Mouse (Mus musculus) liver, embryonic 14.5 days (tissue): ENCODE measurements around the gene Trim41. TPM values are rescaled to one million over a fixed set of nuclear protein-coding genes. Genes with fewer than 3 reads are reported as not detected.

Experiments used
- ATAC-seq: fragments of 200-750 bp; cut with Nextera tagmentation; 2 replicates; pipeline ENCODE4 v1.8.0; 2017; ENCODE audit warnings: moderate number of reproducible peaks, mild to moderate bottlenecking, moderate library complexity; ENCODE audit not compliant: insufficient read depth
- DNase-seq, 3 experiments: peaks; one replicate each; pipeline ENCODE4 v3.0.0-alpha.2; 2012 to 2013; ENCODE audit warnings: low read depth in 3 of 3, low spot score in 3 of 3
- H3K27ac ChIP-seq: fragments of 300-500 bp; sonication (generic); 2 replicates; pipeline ENCODE4 v1.5.1; 2014; ENCODE audit warnings: moderate library complexity, mild to moderate bottlenecking, control low read depth, inconsistent platforms
- H3K27me3 ChIP-seq: fragments of 300-500 bp; sonication (generic); 2 replicates; pipeline ENCODE4 v1.6.1; 2014; ENCODE audit warnings: mild to moderate bottlenecking, low read length, moderate library complexity; ENCODE audit not compliant: control insufficient read depth, insufficient read depth
- H3K36me3 ChIP-seq: fragments of 300-500 bp; sonication (generic); replicated peaks from 2 replicates; pipeline ENCODE4 v1.6.1; 2014; ENCODE audit warnings: low read depth; ENCODE audit not compliant: control insufficient read depth, insufficient read depth
- H3K4me1 ChIP-seq, 2 experiments: fragments of 200-500 bp in 1 of 2; fragments of 300-500 bp in 1 of 2; sonication (generic) in 1 of 2; replicated peaks; 2 replicates each; pipeline ENCODE4 v1.6.1; 2012 to 2014; ENCODE audit warnings: antibody characterized with exemption in 1 of 2, inconsistent platforms in 1 of 2, low read length in 1 of 2; ENCODE audit not compliant: control insufficient read depth in 2 of 2, insufficient read depth in 2 of 2
- H3K4me2 ChIP-seq: fragments of 300-500 bp; sonication (generic); 2 replicates; pipeline ENCODE4 v1.6.1; 2014; ENCODE audit warnings: low read depth, mild to moderate bottlenecking, control low read depth, moderate library complexity
- H3K4me3 ChIP-seq, 2 experiments: fragments of 200-500 bp in 1 of 2; fragments of 300-500 bp in 1 of 2; sonication (generic) in 1 of 2; 2 replicates each; pipeline ENCODE4 v1.5.1; 2012 to 2014; ENCODE audit warnings: low read depth in 2 of 2, low read length in 2 of 2, mild to moderate bottlenecking in 2 of 2, control low read depth in 1 of 2, inconsistent platforms in 1 of 2, moderate library complexity in 1 of 2; ENCODE audit not compliant: insufficient read depth in 1 of 2
- H3K9ac ChIP-seq: fragments of 300-500 bp; sonication (generic); replicated peaks from 2 replicates; pipeline ENCODE4 v1.6.1; 2014; ENCODE audit warnings: mild to moderate bottlenecking, control low read depth, moderate library complexity
- H3K9me3 ChIP-seq: fragments of 300-500 bp; sonication (generic); 2 replicates; pipeline ENCODE4 v1.6.1; 2016; ENCODE audit warnings: low read length, mixed read lengths; ENCODE audit not compliant: control insufficient read depth
- CTCF ChIP-seq: IDR thresholded peaks from 2 replicates; pipeline ENCODE4 v1.5.1; 2016; ENCODE audit warnings: antibody characterized with exemption, low read depth, control low read depth
- EP300 ChIP-seq: IDR thresholded peaks from 2 replicates; pipeline ENCODE4 v1.6.1; 2016; ENCODE audit warnings: antibody characterized with exemption, low read depth
- WGBS: fragments of 180-500 bp; shearing (Covaris S2); extraction: QIAGEN DNeasy Blood & Tissue Kit; methylation state at CpG from one replicate; pipeline ENCODE4 v1.1.7; 2014; ENCODE audit not compliant: insufficient replicate concordance; 5-methylcytosine and 5-hydroxymethylcytosine counted together
- polyA plus RNA-seq, 2 experiments: library from polyadenylated mRNA; depleted of rRNA in 1 of 2; stranded (reverse) in 1 of 2; unstranded in 1 of 2; fragments of >200 nt; fragmentation: Nextera tagmentation in 1 of 2; extraction: Ambion mirVana in 1 of 2; gene quantifications; 2 replicates each; pipeline versions ENCODE4 v1.2.1 to v1.2.3; 2012 to 2014

The Trim41 gene
- polyA plus RNA-seq (2012; rRNA removed) = 8.2 and 9.2 TPM in 2 replicates
- 1.0 and 1.3 TPM in 2 replicates for polyA plus RNA-seq (2014; fragmentation: Nextera tagmentation; extraction: Ambion mirVana)

DNA sequence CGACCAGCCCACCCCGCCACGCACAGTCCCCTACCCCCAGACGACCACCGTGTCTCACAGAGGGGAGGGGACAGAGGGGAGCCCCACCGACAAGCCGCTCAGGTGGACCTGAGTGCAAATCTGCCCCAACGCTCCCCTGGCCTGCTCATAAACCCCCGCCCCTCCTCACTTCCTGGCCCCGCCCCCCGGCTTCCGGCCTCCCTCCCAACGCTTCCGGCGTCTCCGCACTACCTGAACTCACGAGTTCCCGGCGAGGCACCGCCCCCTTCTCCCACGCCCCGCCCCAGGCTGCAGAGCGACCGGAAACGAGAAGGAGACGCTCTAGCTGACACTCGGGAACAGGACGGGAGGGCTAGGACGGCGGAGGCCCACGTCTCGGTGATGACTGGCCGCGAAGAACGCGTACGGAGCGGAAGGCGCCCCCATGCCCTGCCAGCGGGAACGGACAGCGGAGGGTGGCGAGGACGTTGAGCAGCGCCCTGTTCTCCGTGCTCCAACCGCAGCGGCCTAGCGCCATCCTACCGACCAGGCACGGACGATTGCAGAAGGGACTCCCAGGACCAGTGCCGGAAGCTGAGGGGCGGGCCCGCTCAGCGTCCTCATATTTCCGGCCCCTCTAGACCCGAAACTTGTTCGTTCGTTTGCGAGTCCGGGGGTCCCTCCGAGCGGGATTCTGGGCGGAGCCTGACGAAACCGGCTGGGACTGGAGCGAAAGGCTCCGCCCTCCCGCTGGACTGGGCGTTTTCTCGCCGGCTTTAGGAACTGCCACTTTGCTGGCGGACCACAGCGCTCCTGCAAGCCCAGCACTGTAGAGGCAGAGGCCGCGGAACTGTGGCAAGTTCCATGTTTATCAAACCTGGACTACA, at the start of gene Trim41:
Gene Trim41 (minus strand): TSS at position 554 of the 866 bp plus-strand sequence.
- WGBS = under 1% methylated on average over 70 of the region's 77 CpGs
- Histone ChIP-seq H3K4me2 (peak within 1 kb of the TSS; percentile 97), H3K4me1 (peaks cover 7 to 13% of the 10 kb centered on the region in 2 experiments), H3K9ac (peak within 1 kb of the TSS; percentile 93), H3K4me3 (peak within 1 kb of the TSS; percentile 78 to 84), H3K27ac (peak within 1 kb of the TSS; percentile 86), H3K36me3 (peaks cover 4% of the 10 kb centered on the region), H3K9me3 (no peaks in the 10 kb centered on the region), H3K27me3 (no peaks in the 10 kb centered on the region)
- ATAC-seq = peak; percentile 96
- peak; percentile 97 to 98 (median 97) for DNase-seq
- peak; percentile 26 for TF ChIP-seq CTCF
- peak; percentile 71 for TF ChIP-seq EP300

- H3K9me3 ChIP-seq = no peaks in the 10 kb centered on the region
- H3K4me1 ChIP-seq = peaks cover 4 to 18% of the 10 kb centered on the region in 2 experiments
- ATAC-seq = no peak
- no peak for TF ChIP-seq CTCF
- TF ChIP-seq EP300 = no peak
- H3K27me3 ChIP-seq = no peaks in the 10 kb centered on the region
- no peak overlapping the region for H3K9ac ChIP-seq
- H3K36me3 ChIP-seq = peaks cover 14% of the 10 kb centered on the region
- no peak for DNase-seq
- no peak overlapping the region for H3K4me3 ChIP-seq
- WGBS = 87% methylated on average over 9 of the region's 9 CpGs
- no peak overlapping the region for H3K27ac ChIP-seq
- H3K4me2 ChIP-seq = no peak overlapping the region
Measured at GRCm38 (mm10) chr11:48866481-48866880, 49.3 kb upstream of the Trim41 start.

GRCm38 (mm10) chr11:48863808-48864207, 46.7 kb upstream of the Trim41 start:
- no peak for TF ChIP-seq EP300
- TF ChIP-seq CTCF = no peak
- Histone ChIP-seq H3K4me1 (peaks cover 2 to 4% of the 10 kb centered on the region in 2 experiments; a peak in 3 of 4 replicates), H3K27me3 (no peaks in the 10 kb centered on the region), H3K9me3 (no peaks in the 10 kb centered on the region), H3K4me3 (no peak overlapping the region), H3K4me2 (no peak overlapping the region), H3K36me3 (peaks cover 14% of the 10 kb centered on the region), H3K9ac (no peak overlapping the region), H3K27ac (no peak overlapping the region)
- no peak for DNase-seq
- WGBS = 47% methylated on average over 3 of the region's 3 CpGs
- ATAC-seq = no peak

GRCm38 (mm10) chr11:48862784-48863319, 45.7 kb upstream of the Trim41 start:
- Histone ChIP-seq H3K4me3 (no peak overlapping the region), H3K27ac (no peak overlapping the region), H3K4me2 (no peak overlapping the region), H3K36me3 (peaks cover 12% of the 10 kb centered on the region), H3K9ac (no peak overlapping the region), H3K27me3 (no peaks in the 10 kb centered on the region), H3K9me3 (no peaks in the 10 kb centered on the region), H3K4me1 (peaks cover 0 to 3% of the 10 kb centered on the region in 2 experiments; a peak in 1 of 4 replicates)
- ATAC-seq = no peak
- TF ChIP-seq CTCF = no peak
- TF ChIP-seq EP300 = no peak
- 59% methylated on average over 1 of the region's 1 CpGs for WGBS
- no peak for DNase-seq

DNA sequence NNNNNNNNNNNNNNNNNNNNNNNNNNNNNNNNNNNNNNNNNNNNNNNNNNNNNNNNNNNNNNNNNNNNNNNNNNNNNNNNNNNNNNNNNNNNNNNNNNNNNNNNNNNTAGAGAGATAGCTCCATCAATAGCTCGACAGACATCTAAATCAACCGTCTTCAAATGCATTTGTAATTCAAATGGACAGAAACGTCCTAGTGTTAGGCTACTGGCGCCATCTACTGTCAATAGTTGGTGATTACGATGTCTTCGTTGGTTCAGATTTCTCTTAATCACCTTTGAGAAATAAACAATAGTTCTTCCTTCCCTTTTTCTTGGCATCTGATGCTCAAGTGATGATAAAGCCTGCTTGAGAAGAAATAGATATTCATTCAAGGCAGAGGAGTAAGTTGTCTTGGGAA, 41.9 kb upstream of the Trim41 start:
- no peak overlapping the region; the same call in 1 of the 2 replicates for H3K9ac ChIP-seq
- no peak overlapping the region; a peak in 1 of 4 replicates for H3K4me3 ChIP-seq
- H3K27me3 ChIP-seq = no peaks in the 10 kb centered on the region
- WGBS = under 1% methylated on average over 6 of the region's 6 CpGs
- H3K9me3 ChIP-seq = no peaks in the 10 kb centered on the region
- H3K4me1 ChIP-seq = peaks cover 10 to 16% of the 10 kb centered on the region in 2 experiments
- TF ChIP-seq EP300 (no peak), CTCF (peak; percentile 79)
- H3K27ac ChIP-seq = no peak overlapping the region
- no peak for ATAC-seq
- peak overlapping the region; percentile 88 for H3K4me2 ChIP-seq
- peak in 1 of 3 experiments; percentile 67 for DNase-seq
- H3K36me3 ChIP-seq = no peaks in the 10 kb centered on the region
